Mouse (Mus musculus) layer of hippocampus, postnatal 10 days (tissue): ENCODE measurements around the gene Dpagt1. TPM values are rescaled to one million over a fixed set of nuclear protein-coding genes. Genes with fewer than 3 reads are reported as not detected.
"Not testable (repeated sequence)": the region's sequence is repeated elsewhere in the genome, so short reads cannot be mapped to it uniquely, and the experiment has no call there.

Experiments used
- DNase-seq, 2 experiments: peaks; one replicate each; pipeline ENCODE4 v3.0.0; 2021; ENCODE audit warnings: low spot score in 2 of 2
- long read RNA-seq: library from polyadenylated mRNA; stranded (forward); transcript quantifications from one replicate; pipeline ENCODE4 v2.0.0, GENCODE M21; 2023
- total RNA-seq, 2 experiments: library from RNA; stranded (reverse); gene quantifications; 2 replicates each; pipeline ENCODE4 v1.2.3; 2021

Gene Dpagt1
- 10 to 100 TPM; 16.5 to 18.5 TPM for total RNA-seq
- long read RNA-seq, transcript Dpagt1-201 (9 exons, 2,205 nt) = major isoform, 15 of 25 reads
- long read RNA-seq, partial matches to known transcripts = 5 of 25 reads
- long read RNA-seq, other reads (novel, unspliced or antisense) = 5 of 25 reads

DNA sequence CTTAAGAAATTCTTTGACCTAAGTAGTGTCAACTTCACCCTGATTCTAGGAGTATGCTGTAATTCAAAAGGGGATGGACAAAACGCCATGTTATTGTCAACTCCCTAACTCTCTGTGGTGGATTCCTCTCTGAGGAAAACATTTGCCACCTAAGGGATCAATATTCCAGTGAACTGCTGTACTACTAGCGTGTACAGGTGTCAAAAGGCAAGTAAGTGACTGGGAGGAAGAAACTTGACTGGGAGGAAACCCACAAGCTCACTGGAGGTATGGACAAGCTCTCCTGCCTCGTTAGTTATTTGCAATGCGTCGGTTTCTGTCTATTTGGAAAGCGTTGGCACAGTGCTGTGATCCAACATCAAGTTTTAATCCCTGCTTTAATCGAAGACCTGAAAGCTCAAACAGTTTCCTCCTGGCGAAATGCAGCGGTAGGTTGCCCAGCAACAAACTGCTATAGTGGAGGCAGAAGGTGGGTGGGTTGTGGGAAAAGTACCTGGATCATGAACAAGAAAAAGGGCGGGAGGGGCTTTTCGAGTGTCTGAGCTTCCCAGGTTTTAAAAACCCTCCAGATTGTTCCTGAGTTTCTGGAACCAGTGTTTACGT lies at the start of gene Dpagt1:
TSS of gene Dpagt1 (plus strand) at position 252 of the 603 bp plus-strand sequence.
- DNase-seq = no peak

DNA sequence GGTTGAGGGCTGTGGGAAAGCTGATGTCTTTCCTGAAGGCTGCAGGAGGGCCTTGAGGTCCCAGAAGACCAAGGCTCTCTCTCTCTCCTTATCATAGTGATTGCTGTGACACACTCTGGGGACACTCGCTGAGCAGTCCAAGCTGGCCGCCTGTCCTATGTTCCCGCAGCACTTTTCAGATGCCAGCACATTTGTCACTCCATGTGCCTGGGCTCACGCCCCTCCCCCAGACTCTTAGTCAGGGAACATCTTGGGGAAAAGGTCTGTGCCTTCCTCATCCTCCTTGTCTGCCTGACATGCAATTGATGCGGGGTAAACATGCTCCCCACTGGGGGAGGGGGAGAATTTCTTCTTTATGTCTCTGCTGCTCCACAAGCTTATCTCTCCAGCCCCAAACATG lies 42.6 kb upstream of the Dpagt1 start:
- DNase-seq = no peak

- no peak for DNase-seq
These were observed 39.5 kb upstream of the Dpagt1 start for GRCm38 (mm10) chr9:44286256-44286850.

- no peak for DNase-seq
These were observed 38.8 kb upstream of the Dpagt1 start for GRCm38 (mm10) chr9:44287003-44287400.

GRCm38 (mm10) chr9:44287401-44288075 lies 38.3 kb upstream of the Dpagt1 start:
- DNase-seq = peak; percentile 47 to 56

- DNase-seq = peak in 1 of 2 experiments; percentile 67
These were observed 37.5 kb upstream of the Dpagt1 start, which contains the start of gene Abcg4 for GRCm38 (mm10) chr9:44288076-44288958. Abcg4 (minus strand) TSS chr9:44288615.

GRCm38 (mm10) chr9:44288959-44289291 lies 36.9 kb upstream of the Dpagt1 start:
- no peak for DNase-seq

DNA sequence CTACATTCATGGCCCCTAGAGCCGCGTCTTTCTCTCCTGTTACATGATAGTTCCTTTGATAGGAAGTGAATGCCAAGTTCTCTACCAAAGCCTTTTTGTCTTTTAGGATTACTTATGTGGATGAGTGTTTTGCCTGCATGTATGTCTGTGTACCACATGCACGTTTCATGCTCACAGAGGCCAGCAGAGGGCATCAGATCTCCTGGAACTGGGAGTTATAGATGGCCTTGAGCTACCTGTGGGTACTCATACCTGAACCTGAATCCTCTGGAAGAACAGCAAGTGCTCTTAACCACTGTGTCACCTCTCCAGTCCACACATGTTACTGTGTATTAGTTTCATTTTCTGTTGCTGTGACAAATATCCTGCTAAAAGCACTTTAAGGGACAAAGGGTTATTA lies 33.3 kb upstream of the Dpagt1 start:
- peak in 1 of 2 experiments; percentile 41 for DNase-seq

DNA sequence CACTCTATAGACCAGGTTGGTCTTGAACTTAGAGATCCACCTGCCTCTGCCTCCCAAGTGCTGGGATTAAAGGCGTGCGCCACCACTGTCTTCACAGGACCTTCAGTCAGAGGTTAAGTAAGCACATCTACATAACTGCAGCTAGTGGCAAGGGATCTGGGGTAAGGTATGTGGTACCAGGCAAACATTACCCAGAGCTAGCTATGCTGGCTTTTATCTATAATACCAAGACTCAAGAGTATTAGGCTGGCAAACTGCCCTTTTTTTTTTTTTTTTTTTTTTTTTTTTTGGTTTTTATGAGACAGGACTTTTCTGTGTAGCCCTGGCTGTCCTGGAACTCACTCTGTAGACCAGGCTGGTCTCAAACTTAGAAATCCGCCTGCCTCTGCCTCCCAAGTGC lies 25.8 kb upstream of the Dpagt1 start:
- not testable (repeated sequence) for DNase-seq

DNA sequence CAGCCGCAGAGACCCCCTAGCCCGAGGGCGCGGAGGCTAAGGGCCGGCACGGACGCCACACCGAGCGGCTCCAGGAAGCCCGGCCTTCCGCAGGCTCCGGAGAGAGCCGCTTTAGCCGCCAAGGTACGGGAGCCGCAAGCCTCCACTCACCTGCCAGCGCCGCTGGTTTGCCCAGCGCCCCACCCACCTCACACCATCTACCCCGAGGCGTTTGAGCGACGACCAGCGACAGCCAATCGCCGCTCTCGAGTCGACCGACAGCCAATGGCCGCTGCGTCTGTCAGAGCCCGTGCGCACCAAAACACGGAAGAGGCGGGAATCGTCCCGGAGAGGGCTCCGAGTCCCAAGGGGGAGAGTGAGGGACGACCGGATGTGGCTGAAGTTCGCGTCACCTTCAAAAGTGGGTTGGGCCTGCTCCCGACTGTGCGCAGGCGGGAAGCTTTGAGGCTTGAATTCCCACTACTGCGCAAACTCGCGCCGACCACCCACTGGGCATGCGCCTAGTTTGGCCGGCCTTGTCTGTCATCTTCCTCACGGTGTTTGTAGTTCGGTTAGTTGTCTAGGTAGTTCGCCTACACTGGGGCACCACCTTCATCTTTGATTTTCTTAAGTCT lies 20.2 kb upstream of the Dpagt1 start, which contains the start of gene Hinfp:
TSS of gene Hinfp (minus strand) at position 206 of the 614 bp plus-strand sequence.
- peak; percentile 97 to 98 for DNase-seq

- no peak for DNase-seq
These were observed 19.3 kb upstream of the Dpagt1 start for GRCm38 (mm10) chr9:44306532-44306931.

GRCm38 (mm10) chr9:44307248-44307647 lies 18.6 kb upstream of the Dpagt1 start:
- no peak for DNase-seq

DNA sequence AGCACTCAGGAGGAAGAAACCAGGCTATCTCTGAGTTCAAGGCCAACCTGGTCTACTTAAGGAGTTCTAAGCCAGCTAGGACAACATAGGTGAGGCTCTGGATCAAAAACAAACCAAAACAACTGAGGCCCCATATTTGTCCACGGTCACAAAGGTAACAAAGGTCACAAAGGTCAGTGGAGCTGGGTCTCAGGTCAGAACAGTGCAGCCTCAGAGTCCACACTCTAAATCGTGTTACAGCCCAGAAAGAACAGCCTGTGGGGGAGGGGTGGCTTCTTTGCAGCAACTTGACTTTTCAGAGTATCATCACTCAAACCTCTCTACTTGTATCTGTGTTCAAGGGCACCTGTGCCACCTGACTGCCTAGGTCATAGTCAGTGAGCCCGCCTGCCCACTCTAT lies 16.1 kb upstream of the Dpagt1 start:
- no peak for DNase-seq

DNA sequence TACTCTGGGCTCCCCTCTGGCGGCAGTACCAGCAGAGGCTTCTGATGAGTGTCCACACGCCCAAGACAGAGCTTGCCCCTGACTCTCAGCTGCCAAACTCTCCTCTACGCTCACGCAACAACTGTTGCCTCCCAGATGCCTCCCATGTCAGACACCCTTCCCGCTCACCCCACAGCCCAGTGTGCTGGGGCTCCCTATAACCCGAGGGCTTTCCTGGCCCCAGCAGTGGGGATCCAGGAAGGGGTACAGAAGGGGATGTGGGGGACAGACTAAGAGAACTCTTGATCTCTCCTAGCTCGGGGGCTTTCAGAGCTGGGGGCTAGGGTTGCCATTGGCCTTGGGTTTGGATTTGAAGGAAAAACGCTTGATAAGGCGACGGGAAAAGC lies 15.1 kb upstream of the Dpagt1 start:
- DNase-seq = no peak

DNA sequence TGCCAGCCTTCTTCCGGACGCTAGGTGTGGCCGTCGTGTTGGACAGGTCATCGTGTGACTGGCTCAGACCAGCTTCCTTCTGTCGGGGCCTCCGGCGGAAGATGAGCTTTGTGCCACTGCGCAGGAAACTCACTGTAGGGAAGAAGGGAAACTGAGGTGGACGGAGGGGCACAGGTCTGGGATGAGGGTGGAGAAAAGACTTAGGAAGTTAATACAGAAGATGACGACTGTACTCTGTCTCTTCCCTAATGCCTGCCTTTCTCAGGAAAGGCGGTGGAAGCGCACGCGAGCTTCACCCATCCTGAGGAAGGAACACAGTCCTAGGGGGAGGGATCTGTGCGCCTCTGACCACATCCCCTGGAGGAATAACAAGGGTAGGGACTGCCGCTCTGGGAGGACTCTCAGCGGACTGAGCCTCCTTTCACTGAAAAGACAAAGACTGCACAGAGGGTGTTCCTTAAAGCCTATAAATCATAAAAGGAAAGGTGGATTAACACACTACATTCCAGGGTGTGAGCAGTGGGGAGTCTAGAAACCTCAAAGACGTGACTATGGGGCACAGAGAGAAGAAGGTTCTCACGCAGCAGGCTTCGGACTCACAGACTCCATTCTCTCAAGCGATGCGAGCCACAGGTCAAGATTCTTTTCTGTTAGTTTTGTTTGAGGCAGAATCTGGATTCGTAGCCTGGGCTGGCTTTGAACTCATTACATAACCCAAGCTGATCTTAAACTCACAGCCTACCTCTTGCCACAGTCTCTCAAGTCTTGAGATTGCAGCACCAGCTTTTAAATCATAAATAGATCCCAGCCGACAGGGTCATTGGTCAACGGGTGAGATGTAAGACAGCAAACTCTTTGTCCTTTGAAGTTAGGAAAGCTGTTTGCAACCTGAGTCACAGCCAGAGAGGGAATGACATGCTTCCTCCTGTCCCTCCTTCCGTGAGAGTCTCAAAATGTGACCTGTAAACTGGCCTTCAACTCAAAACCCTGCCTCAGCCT lies 14.4 kb upstream of the Dpagt1 start:
- DNase-seq = no peak

GRCm38 (mm10) chr9:44313476-44314256 lies 12.2 kb upstream of the Dpagt1 start:
- peak; percentile 67 to 77 for DNase-seq

DNA sequence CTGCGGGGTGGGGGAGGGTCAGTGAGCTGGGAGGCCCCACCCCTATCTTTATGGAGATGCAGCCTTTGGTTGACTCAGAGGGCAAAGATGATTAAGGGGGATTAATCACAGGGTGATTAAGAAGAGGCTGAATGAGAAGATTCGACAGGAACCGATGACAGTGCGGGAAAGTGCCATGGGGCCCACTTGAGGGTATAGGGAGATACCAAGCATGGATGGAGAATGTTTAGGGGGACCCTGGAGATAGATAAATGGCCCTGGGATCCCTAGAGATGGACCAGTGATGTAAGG lies 11.6 kb upstream of the Dpagt1 start:
- DNase-seq = no peak

- DNase-seq = no peak
These were observed 10.9 kb upstream of the Dpagt1 start for GRCm38 (mm10) chr9:44314910-44315309.

GRCm38 (mm10) chr9:44317452-44317851 lies 8.4 kb upstream of the Dpagt1 start:
- no peak for DNase-seq
